Comparison of ENCODE assay signal across 24 mouse cellular contexts in genomic region chr19:29182166-29182565, GRCm38 (mm10).
A peak's percentile ranks its signal among the peaks of the same experiment; 100 is the strongest.
DNase-seq lines count a peak whose midpoint lies in the region; ATAC-seq and TF ChIP-seq lines count a peak whose summit lies in the region.
"Had no signal": no experiment of that assay in that cellular context is flagged by ENCODE, and none has a peak within 500 bp of the region (broad histone marks: within the 10 kb centered on the region; RNA-seq: fewer than 3 reads in every experiment).

No protein-coding gene starts in this region.

- WGBS in embryonic facial prominence, embryonic 14.5 days, result 54% methylated on average over 5 of the region's 5 CpGs
- WGBS in embryonic facial prominence, embryonic 10.5 days, result 89% methylated on average over 5 of the region's 5 CpGs
- 85% methylated on average over 5 of the region's 5 CpGs for WGBS in hindbrain, embryonic 11.5 days

- TF ChIP-seq CTCF in embryonic fibroblast, embryonic 13.5 days (IDR thresholded peaks at IDR 0.05; ENCODE audit: borderline replicate concordance, insufficient read depth, low read length), result no peak

- peaks cover 6% of the 10 kb centered on the region; the same call in 1 of the 2 replicates for H3K9me3 ChIP-seq in embryonic facial prominence, embryonic 14.5 days (ENCODE audit: control insufficient read depth, low read length)
- H3K9me3 ChIP-seq in embryonic facial prominence, embryonic 10.5 days, result no peaks in the 10 kb centered on the region
- no peaks in the 10 kb centered on the region for H3K9me3 ChIP-seq in hindbrain, embryonic 11.5 days (ENCODE audit: control insufficient read depth, low read length)
- H3K9me3 ChIP-seq: embryonic facial prominence, embryonic 13.5 days; forebrain, embryonic 12.5 days had no signal

- TF ChIP-seq POLR2A in embryonic fibroblast, embryonic 13.5 days (IDR thresholded peaks at IDR 0.05; ENCODE audit: low read depth, low read length), result no peak

- no peak overlapping the region for H3K4me2 ChIP-seq in embryonic facial prominence, embryonic 14.5 days (ENCODE audit: low read depth, low read length)
- H3K4me2 ChIP-seq in hindbrain, embryonic 11.5 days (replicated peaks; ENCODE audit: low read depth, low read length), result no peak overlapping the region
- H3K4me2 ChIP-seq: embryonic facial prominence, embryonic 13.5 days; forebrain, embryonic 12.5 days had no signal

- H3K27ac ChIP-seq in embryonic facial prominence, embryonic 14.5 days (replicated peaks; ENCODE audit: low read depth, low read length), result no peak overlapping the region; the same call in 1 of the 2 replicates
- no peak overlapping the region for H3K27ac ChIP-seq in embryonic facial prominence, embryonic 10.5 days (replicated peaks)
- H3K27ac ChIP-seq in embryonic fibroblast, embryonic 13.5 days (ENCODE audit: insufficient read depth, low read length), result peak overlapping the region; percentile 40; the same call in 1 of the 2 replicates
- H3K27ac ChIP-seq in hindbrain, embryonic 11.5 days (ENCODE audit: low read depth, low read length), result no peak overlapping the region
- H3K27ac ChIP-seq: embryonic facial prominence, embryonic 13.5 days; forebrain, embryonic 10.5 days; forebrain, embryonic 12.5 days had no signal

- no peak for ATAC-seq in embryonic facial prominence, embryonic 14.5 days (ENCODE audit: low read depth)
- ATAC-seq in hindbrain, embryonic 11.5 days (ENCODE audit: low FRiP score), result no peak
- ATAC-seq: CD4-positive, CD25-positive, alpha-beta regulatory T cell, adult 4 months; forebrain, embryonic 14.5 days; forebrain, embryonic 16.5 days had no signal

- DNase-seq in embryonic facial prominence, embryonic 14.5 days (ENCODE audit: low spot score), result peak; percentile 64
- DNase-seq in embryonic facial prominence, embryonic 10.5 days (ENCODE audit: low spot score), result no peak
- DNase-seq in NIH3T3 (ENCODE audit: low read depth), result peak; percentile 63
- no peak for DNase-seq in thymus, postnatal 36 days
- no peak for DNase-seq in hindbrain, embryonic 11.5 days (ENCODE audit: low spot score)
- DNase-seq: adrenal gland, adult 2 months; adrenal gland, postnatal 10 days; adrenal gland, postnatal 25 days; B cell, adult 2 months; cerebellum, adult 11-12 months; cerebellum, adult 2 months; cerebellum, adult 9-10 months; cerebellum, postnatal 10 days; cerebellum, postnatal 25 days had no signal

- no peaks in the 10 kb centered on the region for H3K27me3 ChIP-seq in embryonic facial prominence, embryonic 14.5 days (replicated peaks; ENCODE audit: control insufficient read depth, insufficient read depth, low read length)
- H3K27me3 ChIP-seq in embryonic facial prominence, embryonic 10.5 days (replicated peaks; ENCODE audit: low read depth, poor library complexity, severe bottlenecking), result no peaks in the 10 kb centered on the region
- no peaks in the 10 kb centered on the region for H3K27me3 ChIP-seq in hindbrain, embryonic 11.5 days (ENCODE audit: control insufficient read depth, insufficient read depth, low read length)
- H3K27me3 ChIP-seq: CH12.LX; embryonic facial prominence, embryonic 13.5 days had no signal

- H3K4me1 ChIP-seq in embryonic facial prominence, embryonic 14.5 days (ENCODE audit: control insufficient read depth, insufficient read depth, low read length), result no peaks in the 10 kb centered on the region
- H3K4me1 ChIP-seq in embryonic facial prominence, embryonic 10.5 days, result 0 out of 2 replicates have a peak, but pooled peaks cover 3% of the 10 kb centered on the region
- H3K4me1 ChIP-seq in embryonic fibroblast, embryonic 13.5 days (ENCODE audit: control insufficient read depth, insufficient read depth, low read length), result peaks cover 6% of the 10 kb centered on the region
- no peaks in the 10 kb centered on the region for H3K4me1 ChIP-seq in hindbrain, embryonic 11.5 days (replicated peaks; ENCODE audit: control insufficient read depth, insufficient read depth, low read length)

- no peaks in the 10 kb centered on the region for H3K36me3 ChIP-seq in embryonic facial prominence, embryonic 14.5 days (ENCODE audit: control insufficient read depth, insufficient read depth, low read length)
- no peaks in the 10 kb centered on the region for H3K36me3 ChIP-seq in embryonic facial prominence, embryonic 10.5 days (replicated peaks)
- no peaks in the 10 kb centered on the region for H3K36me3 ChIP-seq in hindbrain, embryonic 11.5 days (ENCODE audit: control insufficient read depth, insufficient read depth, low read length)
- H3K36me3 ChIP-seq: embryonic facial prominence, embryonic 13.5 days; forebrain, embryonic 10.5 days; forebrain, embryonic 12.5 days; G1E had no signal

- H3K4me3 ChIP-seq in embryonic facial prominence, embryonic 14.5 days (ENCODE audit: low read depth, low read length), result no peak overlapping the region
- no peak overlapping the region for H3K4me3 ChIP-seq in embryonic facial prominence, embryonic 10.5 days
- H3K4me3 ChIP-seq in embryonic fibroblast, embryonic 13.5 days (ENCODE audit: insufficient read depth, low read length), result no peak overlapping the region
- no peak overlapping the region for H3K4me3 ChIP-seq in hindbrain, embryonic 11.5 days (ENCODE audit: low read depth, low read length)
- H3K4me3 ChIP-seq: embryonic facial prominence, embryonic 13.5 days; erythroblast, embryonic 14.5 days; forebrain, embryonic 10.5 days; forebrain, embryonic 12.5 days had no signal

- no peak overlapping the region for H3K9ac ChIP-seq in embryonic facial prominence, embryonic 14.5 days (ENCODE audit: low read depth, low read length)
- H3K9ac ChIP-seq in hindbrain, embryonic 11.5 days (ENCODE audit: low read depth, low read length), result no peak overlapping the region
- H3K9ac ChIP-seq: embryonic facial prominence, embryonic 13.5 days; forebrain, embryonic 12.5 days had no signal

Comparison
In these comparisons a context has a peak if more than half of its experiments do, and no peak if none do; other contexts are left out.
1. DNase-seq: peak in embryonic facial prominence, embryonic 14.5 days (single experiment) and NIH3T3 (single experiment); none in embryonic facial prominence, embryonic 10.5 days (single experiment), thymus, postnatal 36 days (0 of 2) and hindbrain, embryonic 11.5 days (single experiment).